Mouse (Mus musculus) urinary bladder, postnatal 36 days (tissue): ENCODE measurements around the gene Capns2.
A peak's percentile ranks its signal among the peaks of the same experiment; 100 is the strongest.
"Not testable (repeated sequence)": the region's sequence is repeated elsewhere in the genome, so short reads cannot be mapped to it uniquely, and the experiment has no call there.

Experiments
- DNase-seq, 2 experiments: peaks; one replicate each; pipeline ENCODE4 v3.0.0; 2022; ENCODE audit warnings: low spot score in 2 of 2, mixed read lengths in 1 of 2

Gene Capns2

DNA sequence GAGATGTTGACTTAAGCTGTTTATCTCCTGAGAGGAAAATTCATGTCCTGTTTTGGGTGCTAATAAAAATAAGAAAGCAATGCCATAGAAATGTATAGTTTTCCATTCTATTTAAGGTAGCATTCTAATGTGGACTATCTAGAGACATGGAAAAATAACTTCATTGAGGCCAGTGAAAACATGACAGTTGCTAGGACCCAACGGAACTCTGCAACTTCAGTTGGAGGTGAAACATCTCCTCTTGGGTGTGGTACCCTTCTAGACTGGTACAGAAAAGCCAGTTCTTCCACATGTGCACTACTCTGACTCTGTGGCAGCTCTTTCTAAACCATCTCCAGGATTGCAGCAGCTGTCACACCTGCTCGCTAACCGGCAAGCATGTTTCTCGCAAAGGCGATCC, at the start of gene Capns2:
Gene Capns2, plus strand, starts transcription at position 301 of the 400 bp plus-strand sequence.
- DNase-seq: no peak

DNA sequence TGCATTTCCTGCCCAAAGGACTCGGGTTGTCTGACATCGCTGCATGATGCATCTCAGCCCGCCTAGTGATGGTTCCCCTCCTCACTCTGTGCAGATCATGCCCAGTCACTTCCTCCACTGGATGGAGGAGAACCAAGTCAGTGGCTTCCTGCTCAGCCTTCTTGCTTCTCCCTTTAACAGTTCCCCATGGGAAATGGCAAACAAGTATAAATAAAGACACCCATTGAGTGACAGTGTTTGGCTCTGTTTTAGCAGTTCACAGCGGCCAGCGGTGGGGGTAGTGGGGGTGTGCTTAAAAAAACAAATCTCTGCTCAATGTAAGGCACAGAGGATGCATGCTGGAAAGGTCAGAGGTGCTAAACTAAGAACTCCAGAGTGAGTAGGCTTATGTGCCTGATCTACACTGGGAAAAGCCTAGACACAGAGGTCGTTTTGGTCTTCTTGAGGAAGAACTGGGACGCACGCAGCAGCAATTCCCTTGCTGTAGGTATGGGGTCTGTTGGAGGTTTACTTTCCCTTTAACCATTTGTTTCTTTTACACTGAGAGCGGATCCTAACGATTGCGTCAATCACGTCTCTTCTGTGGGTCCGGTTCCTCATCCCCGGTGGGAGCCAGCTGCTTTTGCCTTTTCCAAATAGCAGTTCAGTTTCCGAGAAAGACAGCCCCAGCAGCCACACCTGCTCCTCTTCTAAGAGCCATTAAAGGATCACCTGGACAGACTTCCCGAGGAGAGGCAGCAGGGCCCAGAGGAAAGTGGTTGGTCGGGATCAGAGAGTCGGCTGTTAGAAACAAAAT, 47.8 kb upstream of the Capns2 start:
- DNase-seq: no peak

DNA sequence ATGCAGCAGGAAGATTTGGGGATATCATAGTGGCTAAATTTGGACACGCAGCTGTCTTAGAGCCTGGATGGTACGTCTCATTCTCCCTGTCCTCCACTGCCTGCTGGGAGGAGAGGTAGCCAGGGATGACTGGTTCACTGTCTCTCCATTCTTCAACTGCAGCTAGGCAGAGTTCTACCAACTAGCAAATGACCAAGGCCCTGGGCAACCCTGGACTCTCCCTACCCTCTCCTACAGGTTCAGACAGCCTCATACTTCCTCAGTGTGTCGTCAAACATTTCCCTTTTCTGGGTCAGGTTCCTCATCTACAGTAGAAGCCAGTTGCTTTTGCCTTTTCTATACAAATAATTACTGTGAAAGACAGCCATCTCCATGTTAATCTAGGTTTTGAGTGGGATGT, 46.5 kb upstream of the Capns2 start:
- no peak for DNase-seq

DNA sequence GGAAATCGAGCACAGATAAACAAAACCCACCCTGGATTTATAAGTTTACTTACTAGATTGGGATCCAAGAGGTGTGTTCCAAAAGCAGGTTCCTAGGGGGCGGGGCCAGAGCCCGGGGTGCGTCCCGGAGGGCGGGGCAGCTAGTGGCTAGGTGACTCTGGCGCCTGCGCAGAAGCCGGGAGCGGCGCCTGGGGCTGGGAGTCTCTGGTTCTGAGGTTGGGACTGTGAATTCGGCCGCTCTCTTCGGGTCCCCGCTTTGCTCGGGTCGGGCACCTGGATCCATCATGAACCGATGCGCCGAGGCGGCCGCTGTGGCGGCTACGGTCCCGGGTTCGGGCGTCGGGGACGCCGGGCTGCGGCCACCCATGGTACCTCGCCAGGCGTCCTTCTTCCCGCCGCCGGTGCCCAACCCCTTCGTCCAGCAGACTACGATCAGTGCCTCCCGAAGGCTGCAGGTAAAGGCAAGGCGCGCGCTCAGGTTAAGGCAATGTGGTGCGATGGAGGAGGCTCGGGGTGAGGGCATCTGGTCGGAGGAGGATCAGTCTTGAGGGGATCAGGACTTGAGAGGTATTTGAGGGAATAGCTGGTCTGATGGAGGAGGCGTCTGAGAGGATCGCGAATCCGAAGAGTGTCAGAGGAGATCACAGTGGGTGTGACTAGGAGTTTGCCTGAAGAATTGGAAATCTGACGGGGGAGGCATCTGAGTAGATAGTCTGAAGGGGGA, 45.9 kb upstream of the Capns2 start, which contains the start of gene Lpcat2:
Gene Lpcat2, plus strand, starts transcription at position 169 of the 724 bp plus-strand sequence.
- peak; percentile 85 to 86 for DNase-seq

DNA sequence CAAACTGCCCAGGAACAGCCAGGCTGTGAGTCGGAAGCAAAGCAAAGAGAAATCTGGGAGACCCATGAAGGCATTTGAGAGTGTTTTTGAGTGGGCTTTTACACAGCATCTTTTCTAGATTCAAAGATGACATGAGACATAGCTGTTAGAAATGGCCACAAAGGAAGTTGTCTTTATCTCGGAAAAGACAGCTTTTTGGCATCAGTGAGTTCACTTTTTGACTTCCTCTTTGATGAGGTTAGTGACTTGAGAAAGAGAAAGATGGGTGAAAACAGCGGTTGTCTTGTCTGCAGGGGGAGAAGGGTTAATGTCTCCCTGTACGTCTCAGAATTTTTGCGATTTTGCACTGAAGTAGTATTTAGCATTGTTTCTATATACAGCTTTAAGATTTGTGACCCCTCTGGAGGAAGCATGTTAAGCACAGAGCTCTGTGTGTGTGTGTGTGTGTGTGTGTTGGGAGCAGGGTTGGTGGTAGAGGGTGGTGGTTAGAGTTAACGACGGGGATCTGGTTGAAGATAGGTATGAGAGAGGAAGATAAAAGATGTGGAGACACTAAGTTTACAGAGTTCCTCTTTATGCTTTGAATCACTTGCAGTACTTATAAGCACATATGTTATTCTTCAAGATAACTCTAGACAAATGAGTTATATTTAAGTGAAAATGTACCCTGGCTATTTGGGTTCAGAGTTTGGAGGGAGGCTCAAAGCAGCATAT, 44.8 kb upstream of the Capns2 start:
- DNase-seq: no peak

DNA sequence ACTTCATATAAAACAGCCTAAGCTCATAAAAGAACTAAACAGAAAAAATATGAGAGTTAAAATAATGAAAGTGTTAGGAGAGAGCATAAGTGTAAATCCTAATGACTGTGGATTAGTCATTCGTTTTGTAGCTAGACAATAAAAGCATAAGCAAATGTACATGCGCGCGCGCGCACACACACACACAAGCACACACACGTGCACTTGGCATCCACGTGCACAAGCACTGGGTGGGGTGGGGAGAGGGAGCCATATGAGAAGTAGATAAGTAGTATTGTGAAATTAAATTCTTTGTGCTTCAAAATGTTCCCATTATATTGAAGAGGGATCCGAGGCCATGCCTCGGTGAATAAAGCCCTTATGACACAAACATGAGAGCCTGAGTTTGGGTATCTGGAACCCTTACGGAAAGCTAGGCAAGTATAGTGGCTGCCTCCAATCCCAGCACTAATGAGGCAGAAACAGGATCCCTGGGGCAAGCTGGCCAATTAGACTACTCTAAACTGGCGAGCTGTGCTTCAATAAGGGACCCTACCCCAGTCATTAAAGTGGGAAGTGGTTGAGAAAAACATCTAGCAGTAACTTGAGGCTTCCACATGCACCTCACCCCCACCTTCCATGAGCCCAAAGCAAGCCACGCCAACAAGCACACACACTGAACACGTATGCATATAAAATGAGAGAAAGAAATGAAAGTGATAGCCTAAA, 42.6 kb upstream of the Capns2 start:
- no peak for DNase-seq

DNA sequence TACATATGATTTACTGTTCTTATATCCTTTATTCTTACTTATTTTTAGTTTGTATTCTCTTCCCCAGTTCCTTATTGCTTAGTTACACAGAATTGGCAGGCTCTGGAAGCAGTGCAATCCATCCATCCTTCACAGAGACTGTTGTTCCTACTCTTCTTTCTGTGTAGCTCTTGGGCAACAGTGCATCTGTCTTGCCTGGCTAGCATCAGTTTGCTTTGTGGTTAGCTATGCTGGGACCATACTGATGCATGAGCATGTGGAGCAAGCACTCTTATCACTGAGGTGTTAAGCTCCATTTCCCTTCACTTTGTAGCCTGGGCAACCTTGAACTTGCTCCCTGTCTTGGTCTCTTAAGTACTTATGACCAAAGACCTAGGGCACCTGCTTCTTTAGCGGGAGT, 39.2 kb upstream of the Capns2 start:
- DNase-seq: no peak

DNA sequence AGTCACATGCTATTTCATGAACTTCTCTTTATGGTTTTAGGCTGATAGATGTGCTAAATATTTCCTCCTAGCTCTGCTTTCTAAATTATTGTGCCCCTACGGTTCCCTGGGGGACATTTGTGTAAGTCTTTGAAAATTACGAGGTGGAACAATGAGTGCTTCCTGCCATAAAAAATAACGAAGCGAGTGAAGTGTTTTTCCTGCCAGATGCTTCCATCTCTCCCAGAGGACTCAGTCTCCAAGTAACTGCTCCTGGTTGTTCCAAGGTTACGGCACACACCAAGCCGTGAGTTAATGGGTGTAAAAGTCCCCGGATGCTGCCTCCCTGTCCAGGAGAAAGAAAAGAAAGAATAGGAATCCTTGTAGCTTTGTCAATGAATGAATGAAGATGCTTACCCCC, 30.9 kb upstream of the Capns2 start:
- no peak for DNase-seq

DNA sequence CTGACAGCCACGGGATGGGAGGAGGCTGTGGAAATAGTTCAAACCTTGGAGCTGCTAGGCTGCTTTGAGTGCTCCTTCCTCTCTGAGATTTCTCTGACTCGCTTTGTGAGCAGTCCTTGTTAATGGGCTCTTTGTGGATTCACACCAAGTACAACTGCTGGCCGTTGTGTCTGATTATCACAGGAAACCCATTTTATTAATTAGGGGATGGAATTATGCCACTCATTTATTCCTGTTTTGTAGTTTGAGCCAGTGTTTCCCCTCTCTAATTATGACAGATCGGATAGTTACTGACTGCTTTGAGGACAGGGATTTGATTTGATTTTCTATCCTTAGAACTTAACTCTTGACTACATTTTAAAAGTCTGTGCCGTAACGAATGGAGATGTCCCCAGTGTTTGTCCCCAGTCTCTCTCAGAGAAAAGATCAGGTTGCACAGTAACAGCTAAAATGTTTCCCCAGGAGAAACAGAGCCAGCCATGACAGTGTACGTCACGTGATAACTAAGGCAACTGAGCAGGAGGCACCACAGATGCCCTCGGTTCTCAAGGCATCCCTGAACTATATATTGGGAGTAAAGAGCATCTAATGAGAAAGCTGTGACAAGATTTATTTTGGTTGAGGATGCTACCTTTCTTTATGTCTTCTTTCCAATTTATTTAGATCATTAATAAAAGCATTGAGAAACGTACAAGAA, 29.0 kb upstream of the Capns2 start:
- no peak for DNase-seq

DNA sequence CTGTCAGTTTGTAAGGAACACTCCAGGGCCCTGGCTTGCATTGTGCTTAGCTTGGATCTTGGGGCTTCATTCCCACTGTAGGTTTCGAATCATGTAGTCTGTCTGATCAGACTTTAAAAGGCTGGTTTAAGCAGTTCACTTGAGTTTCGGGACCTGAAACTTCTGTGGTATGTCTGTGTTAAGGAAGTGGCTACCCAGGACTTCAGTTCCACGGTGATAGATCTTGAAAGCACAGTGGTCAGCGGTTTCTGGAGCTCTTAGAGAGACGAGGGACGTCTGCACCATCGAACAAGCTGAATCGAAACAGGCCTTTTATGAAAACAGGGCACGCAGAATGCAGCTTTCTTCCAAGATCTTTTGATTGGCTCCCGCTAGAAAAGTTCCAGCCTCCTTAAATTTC, 25.4 kb upstream of the Capns2 start:
- no peak for DNase-seq

DNA sequence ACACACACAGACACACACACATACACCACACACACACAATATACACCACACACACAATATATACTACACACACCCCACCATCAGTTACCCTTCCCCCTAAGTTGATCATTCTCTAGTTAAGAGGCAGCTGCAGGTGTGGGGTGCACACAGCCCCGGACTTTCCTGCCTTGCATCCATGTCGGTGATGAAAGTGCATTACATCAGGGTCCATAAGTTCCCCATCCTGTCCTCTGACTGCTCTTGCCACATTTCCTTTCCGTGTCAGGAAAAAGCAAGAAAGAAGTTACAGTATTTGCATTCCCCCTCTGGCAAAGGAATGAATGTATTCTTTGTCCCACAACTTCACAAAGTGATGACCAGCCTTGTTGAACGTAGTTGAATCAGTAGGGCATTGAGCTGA, 20.0 kb upstream of the Capns2 start:
- DNase-seq: no peak

DNA sequence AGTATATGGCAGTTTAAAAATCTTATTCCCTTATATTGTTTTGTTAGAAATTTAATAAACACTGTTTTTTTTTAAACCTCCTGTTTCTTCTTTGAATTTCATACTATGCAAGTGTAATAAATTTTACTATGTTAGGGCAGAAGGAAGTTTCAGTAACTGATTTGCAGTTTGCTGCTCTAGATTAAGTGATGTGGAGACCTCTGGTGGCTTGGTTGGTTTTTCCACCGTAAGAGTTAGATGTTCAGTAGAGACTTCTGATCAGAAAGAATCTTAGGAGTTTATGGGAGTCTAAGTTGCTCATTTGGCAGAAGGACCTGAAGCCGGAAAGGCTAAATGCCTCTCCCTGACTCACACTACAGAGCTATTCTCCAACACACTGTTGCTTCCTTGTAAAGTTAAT, 17.4 kb upstream of the Capns2 start:
- no peak for DNase-seq

DNA sequence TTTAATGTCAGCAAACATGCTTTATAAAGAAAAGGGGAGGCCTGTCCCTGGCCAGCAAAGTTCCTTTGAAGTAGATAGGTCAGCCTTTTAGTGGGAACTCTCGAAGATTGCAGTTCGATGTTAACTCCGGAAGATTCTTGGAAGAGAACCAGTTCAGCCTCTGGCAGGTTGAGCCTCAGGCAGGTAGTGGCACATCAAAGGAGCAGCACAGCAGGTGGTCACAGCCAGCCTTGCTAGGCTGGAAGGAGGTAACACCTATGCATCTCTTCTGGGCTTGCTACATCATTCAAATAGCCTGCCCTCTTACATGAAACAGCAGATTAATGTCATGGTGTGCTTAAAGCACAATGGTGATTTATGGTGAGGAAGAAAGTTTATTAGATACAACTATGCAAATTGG, 9.0 kb upstream of the Capns2 start:
- not testable (repeated sequence) for DNase-seq

DNA sequence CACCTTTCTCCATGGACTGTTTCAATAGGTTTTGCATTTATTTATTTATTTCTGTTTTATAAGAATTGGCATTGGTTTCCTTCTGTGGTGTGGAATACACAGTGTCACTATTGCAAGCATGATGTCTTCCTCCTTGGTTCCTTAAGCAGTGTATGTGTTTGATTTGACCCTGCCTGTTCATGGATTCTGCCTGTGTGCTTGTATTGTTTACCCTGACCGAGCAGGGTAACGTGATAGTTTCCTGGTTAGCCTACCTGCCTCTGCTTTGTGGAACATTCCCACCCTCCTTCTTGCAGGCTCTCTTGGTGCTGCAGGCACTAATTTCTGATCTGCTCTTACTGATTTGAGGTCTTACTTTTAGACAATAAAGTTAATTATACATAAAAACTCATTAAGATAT, 7.3 kb upstream of the Capns2 start:
- DNase-seq: no peak

DNA sequence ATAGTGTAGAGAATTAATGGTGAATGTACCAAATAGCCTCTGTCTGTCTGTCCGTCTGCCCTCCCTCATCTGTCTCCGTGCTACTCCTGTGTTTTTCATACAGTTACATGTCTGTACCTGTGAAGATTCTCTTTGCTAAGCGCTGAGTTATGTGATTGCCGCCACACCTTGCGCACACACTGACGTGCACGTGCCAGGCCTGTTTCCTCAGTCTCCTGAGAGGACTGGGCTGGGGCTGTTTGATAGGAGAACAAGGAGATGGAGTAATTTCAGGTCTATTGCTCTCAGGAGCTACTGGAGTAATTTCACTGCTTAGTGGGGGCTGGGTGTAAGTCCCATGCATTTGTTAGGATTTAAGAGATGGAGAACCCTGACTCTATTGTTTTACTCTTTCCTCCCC, 6.2 kb upstream of the Capns2 start:
- DNase-seq: peak in 1 of 2 experiments; percentile 44

DNA sequence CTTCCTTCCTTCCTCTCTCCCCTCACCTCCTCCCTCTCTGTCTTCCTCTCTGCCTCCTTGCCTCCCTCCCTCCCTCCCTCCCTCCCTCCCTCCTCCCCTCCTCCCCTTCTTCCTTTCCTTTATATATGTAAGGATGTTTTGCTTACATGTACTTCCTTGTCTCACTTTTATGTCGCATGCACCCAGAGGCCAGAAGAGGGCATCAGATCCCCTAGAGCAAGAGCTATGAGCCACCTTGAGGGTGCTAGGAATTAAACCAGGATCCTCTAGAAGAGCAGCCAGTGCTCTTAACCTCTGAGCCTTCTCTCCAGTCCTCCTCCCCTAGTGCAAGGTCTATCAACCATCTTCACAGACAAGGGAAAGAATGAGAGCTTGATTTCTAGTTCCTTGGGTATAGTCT, 5.2 kb upstream of the Capns2 start:
- no peak for DNase-seq

DNA sequence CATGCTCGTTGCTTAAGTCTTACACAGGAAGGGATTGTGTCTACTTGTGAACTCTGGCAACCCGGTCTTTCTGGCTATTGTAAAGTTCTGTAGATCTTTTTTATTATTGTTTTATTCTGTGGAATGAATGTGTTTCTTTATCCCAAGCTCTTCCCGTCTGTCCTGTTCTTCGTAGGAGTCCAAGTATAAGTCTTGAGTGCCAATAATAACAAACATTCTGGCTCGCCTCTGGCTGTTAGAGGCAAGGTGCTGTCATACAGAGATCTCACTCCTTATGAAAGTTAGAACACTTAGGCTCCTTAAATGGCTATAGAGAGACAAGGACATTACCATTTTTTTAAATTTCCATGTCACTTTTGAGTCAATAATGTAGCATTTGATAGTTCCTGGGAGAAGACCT, 4.6 kb upstream of the Capns2 start:
- no peak for DNase-seq

DNA sequence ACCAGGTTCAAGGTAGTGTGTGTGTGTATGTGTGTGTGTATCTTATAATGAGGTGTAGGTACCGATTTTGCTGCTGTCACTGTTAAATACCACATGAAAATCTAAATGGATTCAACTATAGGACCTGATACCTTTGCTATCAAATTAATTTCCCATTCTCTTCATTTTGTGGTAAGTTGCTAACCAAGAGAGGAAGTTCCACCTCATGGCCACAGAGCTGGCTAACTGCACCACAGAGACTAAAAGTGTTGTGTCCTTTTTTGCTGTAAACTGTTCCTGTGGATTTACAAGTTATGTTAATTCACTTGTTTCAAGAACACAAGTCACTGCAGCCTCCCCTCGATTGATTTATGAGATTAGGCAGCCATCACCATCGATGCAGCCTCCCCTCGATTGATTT, 3.4 kb upstream of the Capns2 start:
- DNase-seq: no peak

DNA sequence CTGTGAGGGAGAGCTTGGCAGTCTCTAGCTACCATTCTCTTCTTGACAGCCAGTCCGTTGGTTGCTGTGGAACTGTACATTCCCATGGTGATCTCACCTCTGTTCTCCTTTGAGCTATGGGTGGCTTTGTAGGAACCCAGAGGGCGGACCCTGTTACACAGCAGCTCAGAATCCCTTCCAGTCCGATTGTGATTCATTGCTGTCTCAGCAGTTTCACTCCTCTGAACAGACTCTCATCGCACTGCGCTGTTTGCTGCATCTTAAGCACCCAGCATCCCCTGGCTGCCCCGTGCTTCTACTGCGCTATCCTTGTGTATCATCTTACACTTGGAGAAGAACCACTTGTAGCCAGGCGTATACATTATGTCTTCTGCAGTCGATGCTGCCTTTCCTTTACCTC, 1.6 kb upstream of the Capns2 start:
- DNase-seq: no peak

DNA sequence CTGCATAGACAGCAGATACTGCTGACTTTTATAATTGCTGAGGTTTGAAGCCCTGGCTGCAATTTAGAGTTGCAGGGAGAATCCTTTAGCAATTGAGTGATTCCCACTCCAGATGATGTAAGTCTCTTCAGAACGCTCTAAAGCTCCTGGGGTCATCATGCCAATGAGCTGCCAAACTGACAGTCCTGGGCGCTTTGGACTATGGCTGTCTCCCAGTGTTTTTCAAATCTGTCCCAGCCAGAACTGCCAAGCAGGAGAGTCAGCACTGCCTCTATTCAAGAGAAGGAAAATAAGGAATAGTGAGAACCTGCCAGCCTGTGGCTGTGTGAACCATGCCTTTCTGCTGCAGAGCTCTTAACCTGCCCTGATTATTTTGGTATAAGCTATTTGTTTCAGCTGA, 1.8 kb downstream of the Capns2 start:
- DNase-seq: no peak

DNA sequence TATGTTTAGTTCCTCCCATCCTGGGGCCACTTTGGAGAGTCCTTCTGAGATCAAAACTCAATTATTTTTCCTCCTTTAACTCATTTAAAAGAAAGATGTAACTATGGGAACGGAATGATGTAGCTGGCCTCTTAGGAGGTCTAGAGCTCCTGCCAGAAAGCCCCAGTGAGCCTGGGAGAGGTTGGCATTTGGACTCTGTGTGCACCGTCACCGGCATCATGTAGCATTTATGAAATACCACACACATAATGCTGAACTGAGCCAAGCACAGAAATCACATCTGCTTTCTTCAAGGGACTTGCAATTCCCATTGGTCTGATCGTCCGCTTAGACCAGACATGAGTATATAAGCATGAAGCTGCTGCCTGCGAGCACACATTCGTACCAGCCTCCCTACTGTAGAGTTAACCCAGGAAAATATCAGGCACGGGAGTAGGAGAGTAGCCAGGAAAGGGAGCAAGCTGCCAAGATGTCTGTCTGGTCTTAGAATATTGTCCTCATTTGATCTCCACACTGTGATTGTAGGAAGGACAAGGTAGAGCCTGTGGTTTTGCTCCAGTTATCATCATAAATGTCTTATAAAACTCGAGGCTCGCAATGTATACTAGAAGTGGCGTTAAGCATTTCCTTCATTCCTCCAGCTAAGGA, 2.4 kb downstream of the Capns2 start:
- no peak for DNase-seq
